Comparison of ENCODE assay signal across 22 mouse cellular contexts in the genomic region with DNA sequence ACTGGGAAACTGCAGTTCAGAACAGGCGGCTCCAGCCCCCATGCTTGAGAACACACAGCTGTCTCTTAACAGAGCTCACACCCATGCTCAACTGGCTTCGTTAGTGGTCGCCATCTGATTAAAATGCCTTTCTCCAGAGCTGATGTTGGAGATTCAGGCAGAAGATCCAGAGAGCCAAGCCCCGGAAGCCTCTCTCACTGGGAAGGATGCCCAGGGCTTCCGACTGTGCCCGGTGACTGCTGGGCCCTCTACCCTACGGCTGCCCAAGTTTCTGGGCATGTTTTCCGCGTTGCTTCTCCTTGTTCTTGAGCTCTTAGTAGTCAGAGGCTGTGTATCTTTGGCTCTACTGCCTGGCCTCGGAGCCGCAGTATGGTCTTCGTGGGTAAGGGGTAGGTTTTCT.
"Had no signal": no experiment of that assay in that cellular context is flagged by ENCODE, and none has a peak within 500 bp of the region (broad histone marks: within the 10 kb centered on the region; RNA-seq: fewer than 3 reads in every experiment).

No protein-coding gene starts in this region.

- H3K9me3 ChIP-seq: limb, embryonic 10.5 days; limb, embryonic 13.5 days; liver, embryonic 12.5 days; liver, embryonic 15.5 days; lung, embryonic 15.5 days; midbrain, embryonic 10.5 days; stomach, embryonic 15.5 days had no signal

- H3K36me3 ChIP-seq: limb, embryonic 13.5 days; liver, embryonic 12.5 days; liver, embryonic 15.5 days; lung, embryonic 15.5 days; midbrain, embryonic 10.5 days; stomach, embryonic 15.5 days had no signal

- DNase-seq: kidney, adult 18-20 months; kidney, adult 9 months; kidney, postnatal 14 days; kidney, postnatal 4 days; layer of hippocampus, postnatal 36 days; liver; lung, adult 18-20 months; lung, postnatal 10 days; lung, postnatal 36 days; right cerebral cortex, postnatal 25 days; spleen, adult 18-20 months; thymus, postnatal 36 days had no signal

- H3K4me1 ChIP-seq: limb, embryonic 13.5 days; liver, embryonic 12.5 days; liver, embryonic 15.5 days; lung, embryonic 15.5 days; megakaryocyte, embryonic 14.5 days; stomach, embryonic 15.5 days had no signal

- H3K27ac ChIP-seq: layer of hippocampus, adult 2 months; left cerebral cortex, adult 2 months; limb, embryonic 10.5 days; limb, embryonic 13.5 days; liver, embryonic 12.5 days; liver, embryonic 15.5 days; lung, embryonic 15.5 days; midbrain, embryonic 10.5 days; stomach, embryonic 15.5 days had no signal

- H3K27me3 ChIP-seq: limb, embryonic 13.5 days; liver, embryonic 12.5 days; liver, embryonic 15.5 days; lung, embryonic 15.5 days; stomach, embryonic 15.5 days had no signal

- H3K4me3 ChIP-seq: layer of hippocampus, adult 2 months; left cerebral cortex, adult 2 months; limb, embryonic 10.5 days; limb, embryonic 13.5 days; liver, embryonic 12.5 days; liver, embryonic 15.5 days; lung, embryonic 15.5 days; megakaryocyte, embryonic 14.5 days; midbrain, embryonic 10.5 days; stomach, embryonic 15.5 days had no signal

- H3K4me2 ChIP-seq: limb, embryonic 13.5 days; liver, embryonic 12.5 days; liver, embryonic 15.5 days; lung, embryonic 15.5 days; stomach, embryonic 15.5 days had no signal

- H3K9ac ChIP-seq: limb, embryonic 13.5 days; liver, embryonic 12.5 days; liver, embryonic 15.5 days; lung, embryonic 15.5 days; stomach, embryonic 15.5 days had no signal

- ATAC-seq: liver, embryonic 12.5 days had no signal
